Mouse (Mus musculus) neural tube, embryonic 13.5 days (tissue): ENCODE measurements around the gene Strn. TPM values are rescaled to one million over a fixed set of nuclear protein-coding genes. Genes with fewer than 3 reads are reported as not detected.
A peak's percentile ranks its signal among the peaks of the same experiment; 100 is the strongest.

Source experiments
- ATAC-seq: fragments of 200-750 bp; cut with Nextera tagmentation; 2 replicates; pipeline ENCODE4 v1.8.0; 2017; ENCODE audit warnings: low read depth, mild to moderate bottlenecking, moderate TSS enrichment, moderate library complexity
- H3K27ac ChIP-seq: fragments of 300-500 bp; sonication (generic); replicated peaks from 2 replicates; pipeline ENCODE4 v1.5.1; 2015; ENCODE audit warnings: moderate library complexity, mild to moderate bottlenecking, inconsistent platforms
- H3K27me3 ChIP-seq: fragments of 300-500 bp; sonication (generic); 2 replicates; pipeline ENCODE4 v1.6.1; 2015; ENCODE audit warnings: mild to moderate bottlenecking, inconsistent platforms
- H3K36me3 ChIP-seq: fragments of 300-500 bp; sonication (generic); 2 replicates; pipeline ENCODE4 v1.6.1; 2015; ENCODE audit warnings: mild to moderate bottlenecking, inconsistent platforms
- H3K4me1 ChIP-seq: fragments of 300-500 bp; sonication (generic); replicated peaks from 2 replicates; pipeline ENCODE4 v1.6.1; 2015; ENCODE audit warnings: inconsistent platforms
- H3K4me2 ChIP-seq: fragments of 300-500 bp; sonication (generic); 2 replicates; pipeline ENCODE4 v1.6.1; 2015; ENCODE audit warnings: inconsistent platforms, mild to moderate bottlenecking, moderate library complexity
- H3K4me3 ChIP-seq: fragments of 300-500 bp; sonication (generic); 2 replicates; pipeline ENCODE4 v1.5.1; 2015; ENCODE audit warnings: mild to moderate bottlenecking, inconsistent platforms
- H3K9ac ChIP-seq: fragments of 300-500 bp; sonication (generic); 2 replicates; pipeline ENCODE4 v1.6.1; 2015; ENCODE audit warnings: moderate library complexity, mild to moderate bottlenecking, inconsistent platforms
- H3K9me3 ChIP-seq: fragments of 300-500 bp; sonication (generic); 2 replicates; pipeline ENCODE4 v1.6.1; 2016; ENCODE audit warnings: inconsistent platforms
- WGBS: fragments of 180-500 bp; shearing (Covaris S2); methylation state at CpG from one replicate; pipeline ENCODE4 v1.1.7; 2015; 5-methylcytosine and 5-hydroxymethylcytosine counted together
- polyA plus RNA-seq: library from polyadenylated mRNA; unstranded; fragments of >200 nt; fragmentation: Nextera tagmentation; extraction: Ambion mirVana; gene quantifications from 2 replicates; pipeline ENCODE4 v1.2.1, GENCODE M21; 2015

Strn gene
- 5.0 TPM in 2 replicates for polyA plus RNA-seq

DNA sequence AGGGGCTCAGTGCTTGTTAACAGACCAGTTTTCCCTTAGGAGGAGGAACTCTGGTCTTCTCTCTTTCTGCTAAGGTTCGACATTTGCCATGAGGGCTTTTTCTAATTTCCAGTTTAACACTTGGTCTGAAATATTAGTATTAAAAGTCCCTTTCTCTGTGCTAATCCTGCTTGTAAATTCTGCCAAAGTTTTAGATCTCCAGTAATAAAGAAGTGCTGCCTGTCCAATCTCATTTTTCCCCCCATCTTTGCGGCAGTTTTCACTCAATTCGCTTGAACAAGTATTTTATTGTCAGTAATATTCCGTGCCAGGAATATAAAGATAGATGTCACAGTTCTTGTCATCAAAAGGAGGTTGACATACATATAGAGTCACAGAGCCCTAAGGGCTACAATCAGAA lies at the start of gene Strn:
Gene Strn (minus strand): TSS at position 101 of the 400 bp plus-strand sequence.
- Histone ChIP-seq H3K9ac (peak within 1 kb of the TSS; percentile 95), H3K27ac (peak within 1 kb of the TSS; percentile 88), H3K36me3 (no peaks in the 10 kb centered on the region), H3K9me3 (no peaks in the 10 kb centered on the region), H3K27me3 (no peaks in the 10 kb centered on the region), H3K4me3 (peak within 1 kb of the TSS; percentile 95), H3K4me2 (peak within 1 kb of the TSS; percentile 78), H3K4me1 (peaks cover 32% of the 10 kb centered on the region)
- ATAC-seq, result no peak
- 34% methylated on average over 4 of the region's 4 CpGs for WGBS

DNA sequence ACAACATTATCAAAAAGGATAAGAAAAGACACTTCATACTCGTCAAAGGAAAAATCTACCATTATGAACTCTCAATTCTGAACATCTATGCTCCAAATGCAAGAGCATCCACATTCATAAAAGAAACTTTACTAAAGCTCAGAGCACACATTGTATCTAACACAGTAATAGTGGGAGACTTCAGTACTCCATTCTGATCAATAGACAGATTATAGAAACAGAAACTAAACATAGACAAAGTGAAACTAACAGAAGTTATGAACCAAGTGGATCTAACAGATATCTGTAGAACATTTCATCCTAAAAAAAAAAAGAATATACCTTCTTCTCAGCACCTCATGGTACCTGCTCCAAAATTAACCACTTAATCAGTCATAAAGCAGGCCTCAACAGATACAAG lies 41.8 kb upstream of the Strn start:
- WGBS, result 92% methylated on average over 1 of the region's 1 CpGs
- no peak overlapping the region for H3K27ac ChIP-seq
- H3K27me3 ChIP-seq, result no peaks in the 10 kb centered on the region
- no peak overlapping the region for H3K4me3 ChIP-seq
- H3K36me3 ChIP-seq, result peaks cover 51% of the 10 kb centered on the region
- H3K9me3 ChIP-seq, result no peaks in the 10 kb centered on the region
- no peak overlapping the region for H3K9ac ChIP-seq
- no peak overlapping the region for H3K4me2 ChIP-seq
- ATAC-seq, result no peak
- no peaks in the 10 kb centered on the region for H3K4me1 ChIP-seq

DNA sequence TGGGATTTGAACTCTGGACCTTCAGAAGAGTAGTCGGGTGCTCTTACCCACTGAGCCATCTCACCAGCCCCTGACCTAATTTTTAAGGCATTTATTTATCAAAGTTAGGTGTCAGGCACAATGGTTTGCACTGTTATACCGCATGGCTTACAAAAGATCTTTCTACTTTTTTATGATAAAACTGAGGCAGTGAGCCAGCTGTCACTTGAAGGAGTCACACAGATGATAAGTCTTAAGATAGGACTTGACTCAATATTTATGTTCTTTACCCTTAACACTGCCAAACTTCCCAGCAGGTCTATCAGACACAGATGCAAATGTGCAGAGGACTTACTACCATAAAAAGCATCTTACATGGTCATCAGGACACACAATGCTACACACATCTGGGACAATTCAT lies 35.3 kb upstream of the Strn start:
- no peak for ATAC-seq
- H3K36me3 ChIP-seq, result peaks cover 68% of the 10 kb centered on the region

DNA sequence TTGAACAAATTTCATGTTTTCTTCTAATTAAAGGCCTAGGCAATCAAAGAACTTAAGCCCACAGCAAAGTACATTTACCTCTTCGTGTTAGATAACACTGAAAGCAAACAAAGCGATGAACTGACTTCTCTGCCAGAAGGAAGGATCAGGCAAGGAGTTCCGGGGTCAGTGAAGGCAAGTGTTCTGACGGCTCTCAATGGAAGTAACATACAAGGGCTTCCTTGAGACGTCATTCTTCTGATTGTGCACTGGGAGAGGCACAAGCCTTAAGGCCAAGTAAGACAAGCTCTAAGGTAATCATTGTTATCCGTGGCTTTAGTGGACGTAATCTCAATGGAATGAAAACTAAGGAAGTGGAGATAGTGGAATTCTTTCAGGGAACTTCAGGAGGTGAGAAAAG lies 33.9 kb upstream of the Strn start:
- Histone ChIP-seq H3K4me1 (no peaks in the 10 kb centered on the region), H3K27me3 (no peaks in the 10 kb centered on the region), H3K9me3 (no peaks in the 10 kb centered on the region), H3K4me3 (no peak overlapping the region), H3K9ac (no peak overlapping the region), H3K36me3 (peaks cover 73% of the 10 kb centered on the region), H3K4me2 (no peak overlapping the region), H3K27ac (no peak overlapping the region)
- 82% methylated on average over 7 of the region's 7 CpGs for WGBS
- ATAC-seq, result no peak

More for the DNA sequence above, 35.3 kb upstream of the Strn start:
- Histone ChIP-seq H3K9me3 (no peaks in the 10 kb centered on the region), H3K4me1 (no peaks in the 10 kb centered on the region), H3K4me3 (no peak overlapping the region), H3K4me2 (no peak overlapping the region), H3K9ac (no peak overlapping the region), H3K27me3 (no peaks in the 10 kb centered on the region), H3K27ac (no peak overlapping the region)
- WGBS, result 95% methylated on average over 2 of the region's 2 CpGs

DNA sequence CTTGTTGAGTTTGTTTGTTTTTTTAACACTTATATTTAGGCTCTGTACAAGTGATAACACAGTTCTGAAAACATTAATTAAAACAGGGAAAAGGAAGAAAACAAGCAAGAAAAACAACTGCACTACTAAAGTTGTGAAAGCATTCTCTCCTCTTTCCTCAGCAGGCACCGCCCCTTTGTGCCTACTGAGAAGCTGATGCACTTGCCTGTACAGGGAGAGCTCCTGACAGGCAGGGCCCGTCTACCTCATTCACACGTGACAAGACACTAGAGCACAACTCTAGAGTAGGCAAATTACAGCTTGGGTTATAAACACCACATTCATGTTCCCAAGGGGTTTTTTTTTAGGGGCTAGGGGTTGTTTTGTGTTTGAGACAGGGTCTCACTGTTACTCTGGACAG lies 32.3 kb upstream of the Strn start:
- 75% methylated on average over 3 of the region's 3 CpGs for WGBS
- Histone ChIP-seq H3K27ac (no peak overlapping the region), H3K4me2 (no peak overlapping the region), H3K36me3 (peaks cover 82% of the 10 kb centered on the region), H3K9ac (no peak overlapping the region), H3K4me1 (no peaks in the 10 kb centered on the region), H3K27me3 (no peaks in the 10 kb centered on the region), H3K4me3 (no peak overlapping the region), H3K9me3 (no peaks in the 10 kb centered on the region)
- ATAC-seq, result no peak

DNA sequence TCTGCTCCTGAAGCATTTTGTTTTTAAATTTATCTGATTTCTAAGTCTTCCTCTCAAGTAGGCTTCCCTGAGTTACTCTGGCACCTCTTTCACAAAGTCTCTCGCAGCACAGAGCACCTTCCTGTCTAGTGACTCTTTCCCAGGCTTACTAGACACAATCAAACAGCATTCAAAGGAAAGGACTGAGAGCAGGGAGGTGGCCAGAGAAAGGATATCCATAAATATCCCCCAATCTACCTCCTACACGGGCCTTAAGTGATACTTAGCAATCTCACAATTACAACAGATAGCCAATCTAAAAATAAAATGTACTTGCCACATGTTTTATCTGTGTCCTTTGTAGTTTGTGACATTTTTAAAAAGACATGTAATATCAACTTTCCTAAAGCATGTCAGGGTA lies 31.9 kb upstream of the Strn start:
- Histone ChIP-seq H3K4me1 (no peaks in the 10 kb centered on the region), H3K27me3 (no peaks in the 10 kb centered on the region), H3K4me2 (no peak overlapping the region), H3K9me3 (no peaks in the 10 kb centered on the region), H3K27ac (no peak overlapping the region), H3K9ac (no peak overlapping the region), H3K4me3 (no peak overlapping the region), H3K36me3 (peaks cover 87% of the 10 kb centered on the region)
- ATAC-seq, result no peak
- WGBS, result 72% methylated on average over 2 of the region's 2 CpGs

DNA sequence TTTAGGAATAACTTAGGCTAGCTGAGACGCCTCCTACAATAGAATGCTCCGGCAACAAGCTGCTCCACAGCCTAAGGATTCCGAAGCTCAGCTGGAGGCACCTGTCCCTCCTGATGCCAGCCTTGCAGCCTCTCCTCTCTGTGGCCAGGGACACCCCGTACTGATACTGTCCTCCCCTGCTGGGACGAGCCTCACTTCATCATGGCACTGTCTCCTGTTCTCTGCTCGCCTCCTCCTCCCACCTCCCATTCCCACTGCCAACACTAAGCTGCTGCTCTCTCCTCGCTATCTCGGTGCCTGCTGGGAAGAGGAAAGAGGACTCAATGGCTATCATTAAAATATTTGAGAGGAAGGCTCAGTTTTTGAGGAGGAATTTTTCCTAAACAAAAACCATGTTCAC lies 30.6 kb upstream of the Strn start:
- Histone ChIP-seq H3K9me3 (no peaks in the 10 kb centered on the region), H3K4me2 (no peak overlapping the region), H3K4me1 (no peaks in the 10 kb centered on the region), H3K36me3 (peaks cover 83% of the 10 kb centered on the region), H3K27ac (no peak overlapping the region), H3K4me3 (no peak overlapping the region), H3K27me3 (no peaks in the 10 kb centered on the region), H3K9ac (no peak overlapping the region)
- ATAC-seq, result no peak
- WGBS, result 60% methylated on average over 8 of the region's 8 CpGs

DNA sequence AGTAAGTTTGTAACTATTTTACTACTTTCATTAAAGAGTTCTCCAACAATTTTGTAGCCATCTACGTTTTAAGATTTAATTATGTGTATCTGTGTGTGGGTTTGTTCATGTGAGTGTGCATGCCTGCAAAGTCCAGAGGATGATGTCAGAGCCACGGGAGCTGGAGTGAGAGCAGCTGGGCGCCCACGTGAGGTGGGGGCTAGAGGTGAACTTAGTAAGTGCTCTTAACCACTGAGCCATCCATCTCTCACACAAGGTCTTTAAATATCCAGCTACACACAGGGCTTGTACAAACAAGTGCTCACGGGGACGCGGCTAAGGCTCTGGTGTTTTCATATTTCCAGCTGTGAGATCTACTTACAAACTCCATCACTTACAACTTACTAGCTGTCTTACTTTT lies 29.1 kb upstream of the Strn start:
- no peaks in the 10 kb centered on the region for H3K27me3 ChIP-seq
- no peak overlapping the region for H3K9ac ChIP-seq
- H3K9me3 ChIP-seq, result no peaks in the 10 kb centered on the region
- H3K27ac ChIP-seq, result no peak overlapping the region
- no peak overlapping the region for H3K4me2 ChIP-seq
- H3K4me3 ChIP-seq, result no peak overlapping the region
- H3K36me3 ChIP-seq, result peaks cover 84% of the 10 kb centered on the region
- no peak for ATAC-seq
- no peaks in the 10 kb centered on the region for H3K4me1 ChIP-seq
- 91% methylated on average over 7 of the region's 7 CpGs for WGBS

DNA sequence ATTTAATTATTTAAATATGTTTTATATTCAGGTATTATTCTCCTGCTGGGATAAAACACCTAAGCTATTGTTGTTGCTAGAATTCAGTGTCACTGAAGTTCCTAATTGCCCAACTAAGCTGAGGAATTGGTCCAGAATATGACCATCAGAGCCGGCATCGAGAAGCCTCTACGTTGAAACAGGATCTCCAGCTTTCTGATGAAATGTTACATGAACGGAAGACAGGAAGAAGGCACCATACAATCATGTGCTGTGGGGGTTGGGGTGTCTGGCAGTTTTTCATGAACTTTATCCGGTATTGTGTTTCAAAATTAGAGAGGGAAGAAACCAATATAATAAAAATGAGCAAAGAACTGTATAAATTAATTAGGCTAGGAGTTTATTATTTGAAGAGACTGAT lies 26.3 kb upstream of the Strn start:
- Histone ChIP-seq H3K27ac (no peak overlapping the region), H3K9me3 (no peaks in the 10 kb centered on the region), H3K4me2 (no peak overlapping the region), H3K9ac (no peak overlapping the region), H3K4me1 (no peaks in the 10 kb centered on the region), H3K27me3 (no peaks in the 10 kb centered on the region), H3K36me3 (peaks cover 77% of the 10 kb centered on the region), H3K4me3 (no peak overlapping the region)
- no peak for ATAC-seq
- WGBS, result 95% methylated on average over 5 of the region's 5 CpGs

DNA sequence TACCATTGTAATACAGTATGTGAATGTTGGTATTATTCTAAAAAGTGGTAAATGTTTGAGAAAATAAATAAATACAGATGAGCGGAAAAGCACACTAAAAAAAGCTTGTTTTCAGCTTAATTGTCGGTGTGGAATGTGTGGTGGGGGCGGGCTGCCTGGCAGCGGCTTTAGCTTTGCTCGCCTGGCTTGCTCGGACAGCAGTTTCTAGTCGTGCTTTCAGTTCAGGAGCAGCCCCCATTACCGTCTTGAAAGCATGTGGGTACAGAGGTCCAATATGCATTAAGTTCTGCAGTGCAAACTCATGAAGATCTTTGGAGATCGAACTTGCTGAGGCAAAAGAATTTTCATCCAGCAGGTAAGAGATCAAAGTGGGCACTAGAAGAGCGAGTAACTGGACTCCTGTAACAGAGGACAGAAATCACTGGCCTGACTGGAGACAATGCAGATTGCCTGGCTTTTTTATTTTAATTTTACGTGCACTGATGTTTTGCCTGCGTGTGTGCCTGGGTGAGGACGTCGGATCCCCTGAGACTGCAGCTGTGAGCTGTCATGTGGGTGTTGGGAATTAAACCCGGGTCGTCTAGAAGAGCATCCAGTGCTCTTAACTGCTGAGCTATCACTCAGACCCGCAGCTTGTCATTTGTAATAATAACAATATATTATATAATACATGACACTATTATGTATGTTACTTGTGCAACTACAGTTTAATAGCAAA lies 16.1 kb upstream of the Strn start:
- Histone ChIP-seq H3K4me1 (no peaks in the 10 kb centered on the region), H3K27ac (no peak overlapping the region), H3K9ac (no peak overlapping the region), H3K27me3 (no peaks in the 10 kb centered on the region), H3K4me2 (no peak overlapping the region), H3K4me3 (no peak overlapping the region), H3K9me3 (no peaks in the 10 kb centered on the region), H3K36me3 (peaks cover 59% of the 10 kb centered on the region)
- WGBS, result 61% methylated on average over 17 of the region's 17 CpGs
- no peak for ATAC-seq

DNA sequence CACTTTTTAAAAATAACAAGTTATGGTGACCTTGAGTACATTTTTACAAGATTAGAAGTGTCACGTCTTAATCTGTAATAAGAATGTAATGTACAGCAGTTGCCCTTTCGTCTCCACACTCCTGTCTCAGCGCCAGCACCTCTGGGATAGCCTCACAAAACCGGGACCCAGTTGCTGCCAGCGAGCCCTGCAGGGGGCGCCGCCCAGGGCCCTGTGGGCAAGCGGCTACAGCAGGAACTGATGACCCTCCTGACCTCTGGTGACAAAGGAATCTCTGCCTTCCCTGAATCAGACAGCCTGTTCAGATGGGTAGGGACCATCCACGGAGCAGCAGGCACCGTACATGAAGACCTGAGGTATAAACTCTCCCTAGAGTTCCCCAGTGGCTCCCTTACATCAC lies 15.1 kb upstream of the Strn start:
- no peaks in the 10 kb centered on the region for H3K4me1 ChIP-seq
- H3K36me3 ChIP-seq, result peaks cover 49% of the 10 kb centered on the region
- no peak for ATAC-seq

DNA sequence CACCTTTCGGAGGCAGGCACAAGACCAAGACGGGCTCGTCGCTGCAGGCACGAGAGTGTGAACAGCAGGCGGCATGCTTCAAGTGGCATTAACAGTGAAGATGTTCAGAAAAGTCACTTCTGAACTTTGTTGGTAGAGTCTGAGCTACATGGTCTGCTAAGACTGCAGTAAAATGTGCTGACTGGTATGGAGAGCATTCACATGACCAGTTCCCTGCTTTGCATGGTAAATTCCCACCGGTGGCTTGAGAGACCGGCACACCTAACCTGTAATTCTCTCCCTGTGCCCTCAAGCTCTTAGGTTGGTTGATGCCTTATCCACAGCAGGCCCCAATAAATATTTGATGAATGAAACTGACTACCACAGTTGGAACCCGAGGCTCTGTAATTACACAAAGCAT lies 11.4 kb upstream of the Strn start:
- no peak for ATAC-seq
- no peak overlapping the region for H3K4me2 ChIP-seq
- no peaks in the 10 kb centered on the region for H3K4me1 ChIP-seq
- H3K27ac ChIP-seq, result no peak overlapping the region
- no peak overlapping the region for H3K9ac ChIP-seq
- no peak overlapping the region for H3K4me3 ChIP-seq
- peaks cover 22% of the 10 kb centered on the region for H3K36me3 ChIP-seq
- WGBS, result 72% methylated on average over 9 of the region's 9 CpGs
- H3K27me3 ChIP-seq, result no peaks in the 10 kb centered on the region
- no peaks in the 10 kb centered on the region for H3K9me3 ChIP-seq

More for the DNA sequence above, 15.1 kb upstream of the Strn start:
- Histone ChIP-seq H3K9me3 (no peaks in the 10 kb centered on the region), H3K9ac (no peak overlapping the region), H3K4me2 (no peak overlapping the region), H3K4me3 (no peak overlapping the region), H3K27ac (no peak overlapping the region), H3K27me3 (no peaks in the 10 kb centered on the region)
- WGBS, result 57% methylated on average over 10 of the region's 10 CpGs

DNA sequence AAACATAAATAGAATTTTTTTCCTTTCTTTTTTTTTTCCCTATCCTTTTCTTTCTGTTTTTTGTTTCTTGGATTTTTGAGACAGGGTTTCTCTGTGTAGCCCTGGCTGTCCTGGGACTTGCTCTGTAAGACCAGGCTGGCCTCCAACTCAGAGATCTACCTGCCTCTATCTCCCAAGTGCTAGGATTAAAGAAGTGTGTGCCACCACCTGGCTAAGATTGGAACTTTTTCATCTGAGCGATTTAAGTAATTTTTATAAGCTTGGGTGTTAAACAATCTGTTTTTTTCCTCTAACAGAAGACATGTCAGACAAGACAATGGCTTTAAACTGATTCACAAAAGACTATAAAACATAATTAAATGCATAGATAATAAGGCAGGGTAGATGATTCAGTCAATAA lies 1.4 kb upstream of the Strn start:
- Histone ChIP-seq H3K36me3 (no peaks in the 10 kb centered on the region), H3K4me2 (no peak overlapping the region), H3K27ac (no peak overlapping the region), H3K9me3 (no peaks in the 10 kb centered on the region), H3K9ac (no peak overlapping the region), H3K27me3 (no peaks in the 10 kb centered on the region), H3K4me3 (no peak overlapping the region), H3K4me1 (peaks cover 25% of the 10 kb centered on the region)
- ATAC-seq, result no peak
- WGBS, result 46% methylated on average over 1 of the region's 1 CpGs
